Mouse (Mus musculus) lung, embryonic 15.5 days (tissue): ENCODE results near the gene Sbno2. TPM values are rescaled to one million over a fixed set of nuclear protein-coding genes. Genes with fewer than 3 reads are reported as not detected.

Experiments used
- ATAC-seq: fragments of 200-750 bp; cut with Nextera tagmentation; 2 replicates; pipeline ENCODE4 v1.8.0; 2017; ENCODE audit warnings: moderate number of reproducible peaks, borderline replicate concordance; ENCODE audit not compliant: low FRiP score, low TSS enrichment; ENCODE audit errors: extremely low read depth
- H3K27ac ChIP-seq: fragments of 300-500 bp; sonication (generic); 2 replicates; pipeline ENCODE4 v1.5.1; 2015; ENCODE audit warnings: moderate library complexity, mild to moderate bottlenecking, inconsistent platforms
- H3K27me3 ChIP-seq: fragments of 300-500 bp; sonication (generic); 2 replicates; pipeline ENCODE4 v1.6.1; 2015; ENCODE audit warnings: inconsistent platforms
- H3K36me3 ChIP-seq: fragments of 300-500 bp; sonication (generic); 2 replicates; pipeline ENCODE4 v1.6.1; 2015; ENCODE audit warnings: inconsistent platforms
- H3K4me1 ChIP-seq: fragments of 300-500 bp; sonication (generic); 2 replicates; pipeline ENCODE4 v1.6.1; 2015; ENCODE audit warnings: inconsistent platforms
- H3K4me2 ChIP-seq: fragments of 300-500 bp; sonication (generic); 2 replicates; pipeline ENCODE4 v1.6.1; 2015; ENCODE audit warnings: inconsistent platforms, mild to moderate bottlenecking, moderate library complexity
- H3K4me3 ChIP-seq: fragments of 300-500 bp; sonication (generic); 2 replicates; pipeline ENCODE4 v1.5.1; 2015; ENCODE audit warnings: mild to moderate bottlenecking, inconsistent platforms
- H3K9ac ChIP-seq: fragments of 300-500 bp; sonication (generic); 2 replicates; pipeline ENCODE4 v1.6.1; 2015; ENCODE audit warnings: inconsistent platforms
- H3K9me3 ChIP-seq: fragments of 300-500 bp; sonication (generic); 2 replicates; pipeline ENCODE4 v1.6.1; 2016; ENCODE audit warnings: inconsistent platforms
- WGBS: fragments of 180-500 bp; shearing (Covaris S2); methylation state at CpG from one replicate; pipeline ENCODE4 v1.1.7; 2015; 5-methylcytosine and 5-hydroxymethylcytosine counted together
- polyA plus RNA-seq: library from polyadenylated mRNA; unstranded; fragments of >200 nt; fragmentation: Nextera tagmentation; extraction: Ambion mirVana; gene quantifications from 2 replicates; pipeline ENCODE4 v1.2.1, GENCODE M21; 2015

The Sbno2 gene
- polyA plus RNA-seq, 1 experiment from 2014 or later: 16.6 TPM

- WGBS: 0% methylated on average over 27 of the region's 27 CpGs
Observed at GRCm38 (mm10) chr10:80116563-80116926, 11.2 kb upstream of the Sbno2 start.

GRCm38 (mm10) chr10:80115944-80116335 is 10.6 kb upstream of the Sbno2 start:
- ATAC-seq: no peak
- Histone ChIP-seq H3K4me3 (peak overlapping the region; percentile 89), H3K27me3 (no peaks in the 10 kb centered on the region), H3K9ac (peak overlapping the region; percentile 91), H3K9me3 (no peaks in the 10 kb centered on the region), H3K27ac (peak overlapping the region; percentile 75), H3K4me2 (peak overlapping the region; percentile 71), H3K4me1 (peaks cover 41% of the 10 kb centered on the region), H3K36me3 (peaks cover 12% of the 10 kb centered on the region)
- WGBS: under 1% methylated on average over 63 of the region's 63 CpGs

More at GRCm38 (mm10) chr10:80116563-80116926, 11.2 kb upstream of the Sbno2 start:
- no peak for ATAC-seq
- Histone ChIP-seq H3K4me3 (peak overlapping the region; percentile 89), H3K4me1 (peaks cover 41% of the 10 kb centered on the region), H3K9ac (peak overlapping the region; percentile 91), H3K27me3 (no peaks in the 10 kb centered on the region), H3K27ac (0 out of 2 replicates have a peak overlapping the region, but pooled peaks have one; percentile 14), H3K36me3 (peaks cover 16% of the 10 kb centered on the region), H3K4me2 (peak overlapping the region; percentile 71), H3K9me3 (no peaks in the 10 kb centered on the region)

GRCm38 (mm10) chr10:80115290-80115943 is 10.0 kb upstream of the Sbno2 start, which contains the start of gene Stk11:
Stk11 (plus strand) TSS chr10:80115803.
- H3K9me3 ChIP-seq: no peaks in the 10 kb centered on the region
- no peaks in the 10 kb centered on the region for H3K27me3 ChIP-seq
- peak within 1 kb of the TSS; percentile 89 for H3K4me3 ChIP-seq
- peak within 1 kb of the TSS; percentile 86 for H3K27ac ChIP-seq
- H3K36me3 ChIP-seq: peaks cover 7% of the 10 kb centered on the region
- H3K4me2 ChIP-seq: peak within 1 kb of the TSS; percentile 71
- peak; percentile 98 for ATAC-seq
- WGBS: under 1% methylated on average over 70 of the region's 70 CpGs
- H3K4me1 ChIP-seq: peaks cover 41% of the 10 kb centered on the region
- H3K9ac ChIP-seq: peak within 1 kb of the TSS; percentile 91

GRCm38 (mm10) chr10:80114341-80115284 is 9.2 kb upstream of the Sbno2 start:
- WGBS: 3% methylated on average over 27 of the region's 27 CpGs
- Histone ChIP-seq H3K36me3 (no peaks in the 10 kb centered on the region), H3K4me3 (peak overlapping the region; percentile 89), H3K27ac (peak overlapping the region; percentile 86), H3K4me2 (peak overlapping the region; percentile 71), H3K27me3 (no peaks in the 10 kb centered on the region), H3K9me3 (no peaks in the 10 kb centered on the region), H3K9ac (peak overlapping the region; percentile 45), H3K4me1 (peaks cover 36% of the 10 kb centered on the region)
- peak; percentile 59 for ATAC-seq

DNA sequence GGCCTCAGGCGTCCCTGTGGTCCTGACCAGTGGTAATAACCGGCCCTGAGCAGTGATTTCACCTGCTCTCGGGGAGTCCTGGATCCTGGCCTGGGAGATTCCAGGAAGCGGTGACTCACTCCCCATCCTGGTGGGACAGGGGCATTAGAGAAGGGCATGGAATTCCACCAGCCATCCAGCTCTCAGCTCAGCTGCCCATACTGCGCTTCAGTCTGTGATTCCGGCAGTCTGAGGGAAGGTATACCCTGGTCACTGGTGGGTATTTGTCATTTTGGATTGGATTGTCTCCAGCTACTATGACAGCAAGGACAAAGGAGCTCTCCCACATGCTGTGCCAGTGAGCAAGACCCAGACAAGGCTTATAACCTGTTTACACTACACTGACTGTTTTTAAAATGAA is 2.3 kb upstream of the Sbno2 start:
- Histone ChIP-seq H3K27ac (no peak overlapping the region), H3K9me3 (no peaks in the 10 kb centered on the region), H3K9ac (no peak overlapping the region), H3K36me3 (no peaks in the 10 kb centered on the region), H3K4me3 (no peak overlapping the region), H3K4me2 (no peak overlapping the region), H3K4me1 (peaks cover 12% of the 10 kb centered on the region), H3K27me3 (no peaks in the 10 kb centered on the region)
- 51% methylated on average over 6 of the region's 6 CpGs for WGBS
- ATAC-seq: no peak

DNA sequence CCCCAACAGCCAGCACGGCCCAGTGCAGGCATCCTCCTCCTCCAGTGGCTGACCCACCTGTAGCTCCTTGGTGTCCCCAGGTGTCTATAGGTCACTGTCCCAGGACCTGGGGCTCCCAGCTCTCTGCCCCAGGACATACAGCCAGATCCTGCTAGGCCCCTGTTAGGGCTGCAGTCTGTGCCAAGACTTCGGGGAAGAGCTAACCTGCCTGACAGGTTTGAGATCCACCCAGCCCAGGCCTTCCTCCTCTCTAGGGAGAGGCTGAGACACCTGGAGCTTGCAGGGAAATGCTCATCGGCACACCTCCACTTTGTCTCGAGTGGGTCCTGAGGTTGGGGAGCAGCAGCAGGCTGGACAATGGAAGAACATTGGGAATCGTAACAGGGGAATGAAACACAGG is 555 bp upstream of the Sbno2 start:
- no peak for ATAC-seq
- 56% methylated on average over 5 of the region's 5 CpGs for WGBS
- H3K36me3 ChIP-seq: no peaks in the 10 kb centered on the region
- no peak overlapping the region for H3K9ac ChIP-seq
- H3K4me3 ChIP-seq: no peak overlapping the region
- H3K4me1 ChIP-seq: peaks cover 24% of the 10 kb centered on the region
- H3K4me2 ChIP-seq: no peak overlapping the region; the same call in 1 of the 2 replicates
- no peaks in the 10 kb centered on the region for H3K9me3 ChIP-seq
- no peaks in the 10 kb centered on the region for H3K27me3 ChIP-seq
- peak overlapping the region; percentile 23; the same call in 1 of the 2 replicates for H3K27ac ChIP-seq

- Histone ChIP-seq H3K4me2 (no peak overlapping the region), H3K9ac (no peak overlapping the region), H3K9me3 (no peaks in the 10 kb centered on the region), H3K27me3 (no peaks in the 10 kb centered on the region), H3K36me3 (no peaks in the 10 kb centered on the region), H3K27ac (no peak overlapping the region), H3K4me1 (peaks cover 26% of the 10 kb centered on the region), H3K4me3 (no peak overlapping the region)
- 84% methylated on average over 3 of the region's 3 CpGs for WGBS
- ATAC-seq: no peak
Observed at GRCm38 (mm10) chr10:80104181-80104580, 1.2 kb downstream of the Sbno2 start.

GRCm38 (mm10) chr10:80103032-80103431 is 2.3 kb downstream of the Sbno2 start:
- Histone ChIP-seq H3K4me3 (no peak overlapping the region), H3K9me3 (no peaks in the 10 kb centered on the region), H3K27ac (0 out of 2 replicates have a peak overlapping the region, but pooled peaks have one; percentile 79), H3K27me3 (no peaks in the 10 kb centered on the region), H3K36me3 (no peaks in the 10 kb centered on the region), H3K4me2 (peak overlapping the region; percentile 84; the same call in 1 of the 2 replicates), H3K9ac (no peak overlapping the region), H3K4me1 (peaks cover 35% of the 10 kb centered on the region)
- 77% methylated on average over 2 of the region's 2 CpGs for WGBS
- ATAC-seq: no peak

- Histone ChIP-seq H3K9me3 (no peaks in the 10 kb centered on the region), H3K36me3 (no peaks in the 10 kb centered on the region), H3K4me2 (peak overlapping the region; percentile 84), H3K4me3 (peak overlapping the region; percentile 98), H3K27ac (peak overlapping the region; percentile 79), H3K4me1 (peaks cover 41% of the 10 kb centered on the region), H3K27me3 (no peaks in the 10 kb centered on the region), H3K9ac (peak overlapping the region; percentile 97)
- WGBS: 1% methylated on average over 59 of the region's 59 CpGs
- ATAC-seq: peak; percentile 86; the same call in 1 of the 2 replicates
Observed at GRCm38 (mm10) chr10:80102216-80102915, 3.0 kb downstream of the Sbno2 start.

- H3K27me3 ChIP-seq: no peaks in the 10 kb centered on the region
- H3K4me1 ChIP-seq: peaks cover 51% of the 10 kb centered on the region
- H3K4me2 ChIP-seq: peak overlapping the region; percentile 84
- H3K4me3 ChIP-seq: peak overlapping the region; percentile 98; the same call in 1 of the 2 replicates
- no peak for ATAC-seq
- no peaks in the 10 kb centered on the region for H3K36me3 ChIP-seq
- WGBS: 38% methylated on average over 11 of the region's 11 CpGs
- H3K9ac ChIP-seq: no peak overlapping the region
- no peaks in the 10 kb centered on the region for H3K9me3 ChIP-seq
- no peak overlapping the region for H3K27ac ChIP-seq
Observed at GRCm38 (mm10) chr10:80100982-80101381, 4.4 kb downstream of the Sbno2 start.

- Histone ChIP-seq H3K4me3 (no peak overlapping the region), H3K4me2 (no peak overlapping the region), H3K9ac (no peak overlapping the region), H3K4me1 (peaks cover 56% of the 10 kb centered on the region), H3K9me3 (no peaks in the 10 kb centered on the region), H3K27me3 (no peaks in the 10 kb centered on the region), H3K36me3 (no peaks in the 10 kb centered on the region), H3K27ac (peak overlapping the region; percentile 91)
- ATAC-seq: no peak
- WGBS: 71% methylated on average over 5 of the region's 5 CpGs
Observed at GRCm38 (mm10) chr10:80098630-80099029, 6.7 kb downstream of the Sbno2 start.
